Mouse (Mus musculus) T-cell, adult 2 months (primary cell): ENCODE measurements at regions not wholly inside any gene's neighbourhood (a gene's known extent, or its start where the extent isn't known, plus 50 kb on each side); places are given as distances from the start of the nearest gene placed in this dataset.

Source experiments
- DNase-seq: peaks from one replicate; pipeline ENCODE4 v3.0.0; 2022; ENCODE audit warnings: low spot score

DNA sequence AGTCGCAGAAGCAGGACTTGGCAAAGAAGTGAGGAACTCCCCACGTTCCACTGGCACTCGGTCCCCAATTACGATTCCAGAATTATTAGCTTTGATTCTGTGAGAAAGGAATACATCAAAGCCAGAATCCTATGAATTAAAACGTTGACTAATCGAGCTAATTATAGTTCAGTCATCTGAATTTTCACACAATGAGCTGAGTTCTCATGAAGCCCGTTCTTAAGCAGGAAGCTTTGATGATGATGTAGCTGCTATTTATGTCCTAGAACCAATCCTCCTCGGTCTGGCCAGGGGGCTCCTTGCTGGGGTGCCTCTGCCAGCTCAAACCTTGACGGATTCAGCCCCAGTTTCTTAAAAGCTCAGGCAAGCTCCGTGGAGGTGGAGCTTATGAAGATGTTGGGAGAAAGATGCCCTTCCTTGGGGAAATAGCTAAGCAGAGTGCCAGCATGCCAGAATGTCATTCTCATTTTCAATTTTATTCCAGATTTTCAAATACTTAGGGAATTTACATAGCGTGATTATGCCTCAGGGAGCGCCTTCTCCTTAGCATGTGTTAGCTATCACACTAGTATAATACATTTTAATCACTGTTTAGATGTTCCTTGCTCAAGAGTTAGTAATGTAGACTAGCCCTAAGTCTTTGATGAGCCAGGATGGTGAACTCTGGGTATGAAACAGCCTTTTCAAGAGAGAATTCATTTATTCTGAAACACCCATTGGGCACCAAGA is 65.5 kb upstream of the Ppm1b start:
- no peak for DNase-seq

DNA sequence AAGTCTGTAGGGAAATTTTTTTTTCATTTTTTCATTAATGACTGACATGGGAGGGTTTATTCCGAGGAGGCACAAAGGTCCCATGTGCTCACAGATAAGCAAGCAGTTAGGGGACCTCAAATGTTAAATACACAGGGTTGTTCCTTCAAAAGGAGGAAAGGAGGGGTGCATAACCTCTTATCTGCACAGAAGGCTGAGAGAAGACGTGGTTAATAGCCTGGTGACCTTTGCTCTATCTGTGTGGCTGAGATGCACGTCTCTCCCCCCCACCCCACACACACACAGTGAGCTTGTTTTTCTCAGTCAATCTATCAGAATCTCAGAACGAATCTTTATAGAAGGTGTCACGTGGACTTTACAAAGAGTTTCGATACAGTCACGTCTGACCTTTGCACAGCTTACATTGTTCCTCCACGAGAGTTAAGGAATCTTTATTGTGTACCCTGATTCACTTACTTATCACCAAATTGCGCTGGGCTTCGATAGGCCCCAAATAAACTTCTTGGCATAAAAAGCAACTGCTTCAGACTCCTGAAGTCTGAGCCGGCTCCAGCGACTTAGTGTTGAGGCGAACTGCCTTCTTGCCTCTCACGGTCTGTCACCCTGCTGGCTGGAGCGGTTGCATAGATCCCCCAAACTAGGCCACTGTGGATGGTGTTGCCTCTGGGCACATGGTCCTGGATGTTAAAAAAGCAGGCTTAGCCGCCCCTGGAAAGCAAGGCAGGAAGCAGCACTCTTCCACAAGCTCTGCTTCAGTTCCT is 63.1 kb upstream of the Ppm1b start:
- DNase-seq = no peak

DNA sequence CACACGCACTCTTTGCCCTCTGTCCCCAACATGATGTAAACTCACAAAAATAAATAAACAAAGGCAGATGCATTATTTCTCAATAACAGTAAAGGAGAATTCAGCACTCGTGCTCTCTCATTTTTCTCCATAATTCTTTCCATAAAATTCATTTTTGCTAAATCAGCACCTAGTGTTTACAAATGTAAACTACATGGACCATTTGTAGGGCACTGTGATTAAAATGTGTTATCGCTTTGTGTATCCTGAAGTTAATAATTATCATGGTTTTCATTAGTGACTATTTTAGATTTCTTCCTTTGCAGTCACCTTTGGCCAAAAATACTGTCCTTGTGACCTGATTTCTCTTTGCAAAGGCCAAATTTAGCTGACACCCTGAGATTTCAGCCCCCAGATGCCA is 61.0 kb upstream of the Ppm1b start:
- DNase-seq = no peak

DNA sequence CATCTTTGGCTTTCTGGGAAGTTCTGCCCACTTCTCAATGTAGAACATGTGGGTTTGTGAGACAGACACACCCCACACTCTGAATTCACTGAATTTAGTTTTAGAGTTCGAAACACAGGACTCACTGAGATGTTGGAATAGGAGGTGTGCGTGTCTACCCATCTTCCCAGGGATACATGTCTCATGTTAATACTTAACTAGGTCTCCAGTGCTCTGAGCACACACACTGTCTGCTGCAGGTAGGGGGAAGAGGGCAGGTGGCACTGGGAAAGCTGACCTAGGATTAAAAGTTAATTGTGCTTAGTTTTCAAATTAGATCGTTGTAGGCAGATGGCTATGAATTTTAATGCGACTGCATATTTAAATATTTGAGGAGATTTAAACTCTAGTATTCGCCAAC is 60.0 kb upstream of the Ppm1b start:
- no peak for DNase-seq

DNA sequence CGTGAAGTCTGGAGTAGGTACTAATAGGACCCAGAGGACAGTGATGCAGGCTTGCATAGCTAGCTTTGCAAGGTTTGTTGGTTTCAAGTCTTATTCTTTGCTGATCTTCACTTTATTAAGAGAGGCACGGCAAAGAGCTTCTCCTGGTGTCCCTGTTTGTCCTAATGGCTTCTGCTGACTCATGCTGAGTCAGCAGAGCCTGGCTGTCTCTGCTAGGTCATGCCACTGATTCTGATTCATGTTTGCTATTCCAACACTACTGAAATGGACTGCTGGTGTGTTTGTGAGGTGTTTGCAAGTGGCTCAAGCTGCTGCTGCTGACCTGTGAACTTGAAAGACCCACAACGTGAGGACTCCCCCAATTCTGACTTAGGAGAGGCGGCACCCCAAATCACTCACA is 58.1 kb upstream of the Ppm1b start:
- no peak for DNase-seq

DNA sequence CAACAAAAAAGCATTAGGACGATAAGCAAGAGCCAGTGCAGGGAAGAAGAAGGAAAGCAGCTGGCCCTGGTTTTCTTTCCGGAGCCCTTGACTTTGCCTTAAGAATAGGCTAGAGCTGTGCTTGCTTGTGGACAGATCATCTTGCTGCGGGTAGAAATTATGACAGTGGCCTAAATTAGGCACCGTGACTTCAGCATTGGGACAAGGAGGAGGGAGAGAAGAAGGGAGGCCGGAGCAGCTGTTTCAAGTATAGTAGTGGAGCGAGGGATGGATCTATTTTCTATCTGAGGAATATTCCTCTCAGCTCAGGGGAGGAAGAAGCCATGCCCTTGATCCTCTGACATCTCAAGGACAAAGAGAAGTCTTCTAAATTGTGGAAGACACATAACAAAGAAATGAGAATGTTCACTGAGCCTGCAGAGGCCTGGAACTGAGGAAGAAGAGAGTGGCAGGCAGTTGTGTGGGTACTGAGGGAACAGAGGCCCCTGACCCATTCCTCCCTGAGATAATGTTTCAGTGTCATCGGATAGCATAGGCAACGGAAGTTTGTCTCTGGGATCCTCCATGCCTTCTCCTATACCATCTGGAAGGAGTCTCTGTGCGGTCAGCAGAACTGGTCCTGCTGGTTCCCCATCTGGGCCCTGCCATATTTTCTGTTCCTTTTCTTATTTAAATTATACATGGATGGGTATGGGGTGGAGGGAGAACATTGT is 52.8 kb upstream of the Ppm1b start:
- no peak for DNase-seq
